Mouse (Mus musculus): Measurements from ENCODE around the gene Zfp105. TPM values are rescaled to one million over a fixed set of nuclear protein-coding genes. Genes with fewer than 3 reads are reported as not detected.
A peak's percentile ranks its signal among the peaks of the same experiment; 100 is the strongest.

Zfp105 gene
- polyA plus RNA-seq (2014; fragmentation: Nextera tagmentation; extraction: Ambion mirVana) = 22.7 and 24.8 TPM in 2 replicates

DNA sequence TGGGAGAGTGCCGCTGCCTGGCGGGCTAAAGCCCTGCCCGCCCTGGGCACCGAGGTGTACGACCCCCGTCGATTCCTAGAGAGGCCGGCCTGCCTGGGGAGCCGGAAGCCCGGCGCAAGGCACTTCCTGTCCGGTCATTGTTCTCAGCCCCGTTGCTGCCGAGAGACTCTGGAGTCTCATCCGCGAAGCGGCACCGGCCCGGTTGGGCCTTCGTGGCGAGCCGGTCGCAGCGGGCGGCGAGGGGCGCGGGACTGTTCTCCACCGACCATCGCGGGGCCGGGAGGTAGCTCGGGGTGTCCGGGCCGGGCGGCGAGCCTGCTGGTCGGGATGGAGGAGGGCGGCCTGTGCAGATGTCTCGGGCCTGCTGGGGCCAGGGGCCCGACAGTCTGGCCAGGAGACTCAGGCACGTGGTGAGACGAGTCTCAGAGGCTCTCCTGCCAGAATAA is at the start of gene Zfp105:
Gene Zfp105 (plus strand): TSS at position 137 of the 446 bp plus-strand sequence.
- Histone ChIP-seq H3K27ac (ENCODE audit: low read depth) (peak within 1 kb of the TSS; percentile 77), H3K4me1 (ENCODE audit: insufficient read depth) (peaks cover 4% of the 10 kb centered on the region; the same call in 1 of the 2 replicates), H3K9ac (peak within 1 kb of the TSS; percentile 94), H3K4me3 (ENCODE audit: low read depth, low read length) (peak within 1 kb of the TSS; percentile 76), H3K36me3 (ENCODE audit: insufficient read depth) (peaks cover 34% of the 10 kb centered on the region), H3K27me3 (ENCODE audit: insufficient read depth, low read length) (no peaks in the 10 kb centered on the region), H3K4me2 (peak within 1 kb of the TSS; percentile 74), H3K9me3 (ENCODE audit: low read depth, low read length) (no peaks in the 10 kb centered on the region)
- under 1% methylated on average over 43 of the region's 43 CpGs for WGBS
- peak; percentile 99 for ATAC-seq (ENCODE audit: insufficient read depth)
- DNase-seq = peak; percentile 92
- no peak for TF ChIP-seq CTCF (IDR thresholded peaks at IDR 0.05; ENCODE audit: low read depth)

DNA sequence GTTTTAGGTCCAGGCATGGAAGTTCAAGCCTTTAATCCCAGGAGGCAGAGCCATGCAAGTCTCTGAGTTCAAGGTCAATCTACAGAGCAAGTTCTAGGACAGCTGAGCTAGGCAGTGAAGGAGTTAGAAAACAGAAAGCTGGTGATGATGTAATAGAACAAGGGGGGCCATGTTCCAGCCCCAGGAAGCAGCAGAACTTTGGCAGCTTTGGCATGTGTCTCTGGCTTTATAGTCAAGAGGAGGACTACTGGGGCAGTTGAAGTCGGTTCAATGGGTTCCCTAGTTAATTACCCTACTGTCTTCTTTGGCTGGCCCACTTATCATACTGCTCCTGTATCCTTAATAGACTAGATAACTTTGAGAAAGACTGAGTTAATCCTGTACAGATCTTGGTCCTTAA is 48.2 kb upstream of the Zfp105 start:
- no peaks in the 10 kb centered on the region for H3K9me3 ChIP-seq (ENCODE audit: low read depth, low read length)
- no peak for DNase-seq
- H3K4me1 ChIP-seq (ENCODE audit: insufficient read depth) = no peaks in the 10 kb centered on the region
- H3K4me2 ChIP-seq = no peak overlapping the region
- 54% methylated on average over 1 of the region's 1 CpGs for WGBS
- TF ChIP-seq CTCF (IDR thresholded peaks at IDR 0.05; ENCODE audit: low read depth) = no peak
- ATAC-seq (ENCODE audit: insufficient read depth) = no peak
- H3K27ac ChIP-seq (ENCODE audit: low read depth) = no peak overlapping the region
- H3K27me3 ChIP-seq (ENCODE audit: insufficient read depth, low read length) = no peaks in the 10 kb centered on the region
- no peaks in the 10 kb centered on the region for H3K36me3 ChIP-seq (ENCODE audit: insufficient read depth)
- H3K4me3 ChIP-seq (ENCODE audit: low read depth, low read length) = no peak overlapping the region
- no peak overlapping the region for H3K9ac ChIP-seq

GRCm38 (mm10) chr9:122875145-122875544 is 47.7 kb upstream of the Zfp105 start:
- DNase-seq = no peak
- H3K4me1 ChIP-seq (ENCODE audit: insufficient read depth) = no peaks in the 10 kb centered on the region
- WGBS = 88% methylated on average over 2 of the region's 2 CpGs
- H3K4me2 ChIP-seq = no peak overlapping the region
- ATAC-seq (ENCODE audit: insufficient read depth) = no peak
- H3K9me3 ChIP-seq (ENCODE audit: low read depth, low read length) = no peaks in the 10 kb centered on the region
- H3K27me3 ChIP-seq (ENCODE audit: insufficient read depth, low read length) = no peaks in the 10 kb centered on the region
- no peak for TF ChIP-seq CTCF (IDR thresholded peaks at IDR 0.05; ENCODE audit: low read depth)
- H3K27ac ChIP-seq (ENCODE audit: low read depth) = no peak overlapping the region
- H3K4me3 ChIP-seq (ENCODE audit: low read depth, low read length) = no peak overlapping the region
- H3K36me3 ChIP-seq (ENCODE audit: insufficient read depth) = no peaks in the 10 kb centered on the region
- H3K9ac ChIP-seq = no peak overlapping the region

- ATAC-seq (ENCODE audit: insufficient read depth) = no peak
Observed at GRCm38 (mm10) chr9:122885385-122885784, 37.5 kb upstream of the Zfp105 start, which contains the start of gene Zkscan7. Zkscan7 (plus strand) TSS chr9:122885685.

DNA sequence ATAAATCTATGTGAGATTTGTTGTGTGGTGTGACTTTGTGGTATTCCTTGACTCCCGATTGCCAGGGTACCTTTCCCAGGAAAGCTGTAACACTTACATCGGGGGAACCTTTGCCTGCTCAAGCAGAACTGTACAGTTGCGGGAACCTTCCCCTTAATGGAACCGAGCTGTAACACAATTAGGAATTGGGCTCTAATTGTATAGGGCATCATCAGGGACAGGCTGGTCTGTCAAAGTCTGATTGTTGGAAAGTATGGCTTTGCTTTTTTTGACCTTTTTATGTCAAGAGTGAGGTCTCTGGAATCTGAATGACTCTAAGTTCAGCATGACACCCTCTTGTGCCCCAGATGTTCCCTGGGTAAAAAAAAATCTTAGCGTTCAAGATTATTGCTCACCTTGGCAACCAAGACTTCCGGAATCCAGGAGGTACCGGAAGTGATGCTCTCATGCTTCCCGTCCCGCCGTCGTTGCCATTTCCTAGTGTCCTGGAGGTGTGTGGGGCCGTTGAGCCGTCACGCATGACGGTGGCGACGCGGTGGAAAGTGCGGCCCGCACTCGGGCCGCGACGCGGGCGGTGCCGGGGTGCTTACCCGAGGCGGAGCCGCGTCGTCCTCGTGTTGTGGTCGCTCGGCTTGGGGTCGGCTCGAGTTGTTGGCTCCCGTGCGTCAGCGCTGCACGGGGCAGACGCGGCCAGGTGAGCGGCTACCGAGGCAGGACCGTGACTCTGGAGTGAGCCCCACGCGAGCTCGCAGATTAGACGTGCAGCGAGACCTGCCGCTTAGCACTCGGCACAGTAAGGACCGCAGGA is 36.3 kb upstream of the Zfp105 start:
- Histone ChIP-seq H3K4me2 (peak overlapping the region; percentile 87), H3K27ac (ENCODE audit: low read depth) (0 out of 2 replicates have a peak overlapping the region, but pooled peaks have one; percentile 50), H3K36me3 (ENCODE audit: insufficient read depth) (peaks cover 9% of the 10 kb centered on the region; the same call in 1 of the 2 replicates), H3K4me1 (ENCODE audit: insufficient read depth) (peaks cover 3% of the 10 kb centered on the region; the same call in 1 of the 2 replicates), H3K4me3 (ENCODE audit: low read depth, low read length) (peak overlapping the region; percentile 81), H3K9me3 (ENCODE audit: low read depth, low read length) (peaks cover 8% of the 10 kb centered on the region; the same call in 1 of the 2 replicates), H3K27me3 (ENCODE audit: insufficient read depth, low read length) (no peaks in the 10 kb centered on the region), H3K9ac (peak overlapping the region; percentile 84)
- WGBS = 6% methylated on average over 54 of the region's 54 CpGs
- ATAC-seq (ENCODE audit: insufficient read depth) (peak; percentile 86), DNase-seq (peak; percentile 82)
- no peak for TF ChIP-seq CTCF (IDR thresholded peaks at IDR 0.05; ENCODE audit: low read depth)

More at GRCm38 (mm10) chr9:122885385-122885784, 37.5 kb upstream of the Zfp105 start, which contains the start of gene Zkscan7:
- H3K4me3 ChIP-seq (ENCODE audit: low read depth, low read length) = peak within 1 kb of the TSS; percentile 81
- 70% methylated on average over 3 of the region's 3 CpGs for WGBS
- peaks cover 3% of the 10 kb centered on the region; the same call in 1 of the 2 replicates for H3K4me1 ChIP-seq (ENCODE audit: insufficient read depth)
- H3K27ac ChIP-seq (ENCODE audit: low read depth) = no peak within 1 kb of the TSS
- H3K4me2 ChIP-seq = peak within 1 kb of the TSS; percentile 87
- H3K9ac ChIP-seq = peak within 1 kb of the TSS; percentile 84; the same call in 1 of the 2 replicates
- peaks cover 9% of the 10 kb centered on the region; the same call in 1 of the 2 replicates for H3K36me3 ChIP-seq (ENCODE audit: insufficient read depth)
- H3K27me3 ChIP-seq (ENCODE audit: insufficient read depth, low read length) = no peaks in the 10 kb centered on the region
- H3K9me3 ChIP-seq (ENCODE audit: low read depth, low read length) = peaks cover 8% of the 10 kb centered on the region; the same call in 1 of the 2 replicates
- no peak for TF ChIP-seq CTCF (IDR thresholded peaks at IDR 0.05; ENCODE audit: low read depth)
- no peak for DNase-seq

DNA sequence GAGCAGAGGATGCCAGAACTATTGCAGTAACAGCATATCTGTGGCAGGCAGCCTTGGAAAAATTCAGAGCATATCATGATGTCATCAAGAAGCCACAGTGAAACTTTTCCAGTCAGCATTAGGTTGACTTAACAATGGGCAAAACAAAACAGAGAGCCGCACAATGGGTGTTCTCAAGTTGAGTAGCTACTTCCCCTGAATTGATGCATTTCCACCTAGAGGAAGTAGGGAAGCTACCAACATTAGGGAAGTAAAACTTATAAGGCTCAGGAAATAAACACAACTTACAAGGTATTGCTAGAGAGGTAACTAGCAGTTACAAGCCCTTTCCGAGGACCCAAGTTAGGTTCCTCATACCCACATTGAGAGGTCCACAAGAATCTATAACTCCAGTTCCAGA is 21.8 kb upstream of the Zfp105 start:
- ATAC-seq (ENCODE audit: insufficient read depth) = no peak
- no peak overlapping the region for H3K4me2 ChIP-seq

More for the DNA sequence above, 21.8 kb upstream of the Zfp105 start:
- no peaks in the 10 kb centered on the region for H3K4me1 ChIP-seq (ENCODE audit: insufficient read depth)
- no peak for DNase-seq
- no peak overlapping the region for H3K27ac ChIP-seq (ENCODE audit: low read depth)
- peaks cover under 1% of the 10 kb centered on the region; the same call in 1 of the 2 replicates for H3K9me3 ChIP-seq (ENCODE audit: low read depth, low read length)
- no peak for TF ChIP-seq CTCF (IDR thresholded peaks at IDR 0.05; ENCODE audit: low read depth)
- H3K9ac ChIP-seq = no peak overlapping the region
- no peaks in the 10 kb centered on the region for H3K27me3 ChIP-seq (ENCODE audit: insufficient read depth, low read length)
- H3K36me3 ChIP-seq (ENCODE audit: insufficient read depth) = no peaks in the 10 kb centered on the region
- 89% methylated on average over 2 of the region's 2 CpGs for WGBS
- H3K4me3 ChIP-seq (ENCODE audit: low read depth, low read length) = no peak overlapping the region
